Mouse (Mus musculus) CH12.LX (cell line): ENCODE data around the gene Frat2. TPM values are rescaled to one million over a fixed set of nuclear protein-coding genes. Genes with fewer than 3 reads are reported as not detected.

Experiments
- DNase-seq: peaks from one replicate; pipeline ENCODE4 v3.0.0-alpha.2; 2013; ENCODE audit errors: extremely low read depth
- H3K27ac ChIP-seq: 2 replicates; pipeline ENCODE4 v1.5.1; 2012; ENCODE audit warnings: low read depth, mild to moderate bottlenecking, control low read depth, moderate library complexity; ENCODE audit not compliant: insufficient read depth
- H3K27me3 ChIP-seq: replicated peaks from 2 replicates; pipeline ENCODE3; 2012; ENCODE audit warnings: inconsistent platforms
- H3K36me3 ChIP-seq, 2 experiments: replicated peaks in 1 of 2; 2 replicates each; pipeline versions ENCODE3 to v1.6.1; 2012; ENCODE audit warnings: inconsistent platforms in 1 of 2, low read length in 1 of 2, mild to moderate bottlenecking in 1 of 2, mixed read lengths in 1 of 2, moderate library complexity in 1 of 2; ENCODE audit not compliant: control insufficient read depth in 1 of 2, insufficient read depth in 1 of 2
- H3K4me1 ChIP-seq, 2 experiments: 2 replicates each; pipeline ENCODE4 v1.6.1; 2012; ENCODE audit warnings: inconsistent platforms in 1 of 2, moderate library complexity in 1 of 2; ENCODE audit not compliant: insufficient read depth in 2 of 2, control insufficient read depth in 1 of 2
- H3K4me2 ChIP-seq: 2 replicates; pipeline ENCODE4 v1.6.1; 2012; ENCODE audit warnings: low read depth, mild to moderate bottlenecking, control low read depth; ENCODE audit not compliant: poor library complexity, insufficient read depth, severe bottlenecking
- H3K4me3 ChIP-seq, 3 experiments: fragments of 150-350 bp in 1 of 3; sonication (generic) in 1 of 3; replicated peaks in 1 of 3; 2 replicates each; pipeline versions ENCODE3 to v1.5.1; 2011 to 2012; ENCODE audit warnings: low read depth in 2 of 3, low read length in 2 of 3, mild to moderate bottlenecking in 2 of 3, moderate library complexity in 2 of 3, control low read depth in 1 of 3, improper control_type of control experiment in 1 of 3, inconsistent platforms in 1 of 3, mixed read lengths in 1 of 3; ENCODE audit not compliant: poor library complexity in 1 of 3
- H3K79me2 ChIP-seq: replicated peaks from 2 replicates; pipeline ENCODE4 v1.6.1; 2012; ENCODE audit warnings: mild to moderate bottlenecking, moderate library complexity; ENCODE audit not compliant: control insufficient read depth, poor library complexity, insufficient read depth, severe bottlenecking; ENCODE audit errors: extremely low read depth
- H3K9ac ChIP-seq: 2 replicates; pipeline ENCODE4 v1.6.1; 2012; ENCODE audit warnings: low read depth, mild to moderate bottlenecking, control low read depth, moderate library complexity; ENCODE audit not compliant: insufficient read depth
- H3K9me3 ChIP-seq: replicated peaks from 2 replicates; pipeline ENCODE3; 2012; ENCODE audit warnings: low read length, inconsistent platforms, mixed read lengths
- BHLHE40 ChIP-seq: IDR thresholded peaks from 2 replicates; pipeline ENCODE4 v1.6.1; 2011; ENCODE audit warnings: mild to moderate bottlenecking, low read depth, low read length, improper control_type of control experiment
- CHD2 ChIP-seq: IDR thresholded peaks from 2 replicates; pipeline ENCODE4 v1.6.1; 2011; ENCODE audit warnings: low read length, improper control_type of control experiment
- CTCF ChIP-seq, 2 experiments: IDR thresholded peaks in 1 of 2; conservative IDR thresholded peaks in 1 of 2; 2 replicates each; pipeline ENCODE4 v1.5.1; 2011 to 2012; ENCODE audit warnings: low read depth in 2 of 2, low read length in 2 of 2, improper control_type of control experiment in 1 of 2, inconsistent platforms in 1 of 2, mild to moderate bottlenecking in 1 of 2, moderate library complexity in 1 of 2
- E2F4 ChIP-seq: IDR thresholded peaks from 2 replicates; pipeline ENCODE4 v1.6.1; 2011; ENCODE audit warnings: low read depth, low read length, improper control_type of control experiment; ENCODE audit not compliant: insufficient replicate concordance
- HCFC1 ChIP-seq: IDR thresholded peaks from 2 replicates; pipeline ENCODE4 v1.6.1; 2012; ENCODE audit warnings: low read depth, mild to moderate bottlenecking, inconsistent platforms, low read length, improper control_type of control experiment
- IRF4 ChIP-seq: IDR thresholded peaks from 2 replicates; pipeline ENCODE4 v1.6.1; 2014; ENCODE audit warnings: low read depth, mild to moderate bottlenecking, inconsistent platforms, low read length, improper control_type of control experiment
- MAFK ChIP-seq: IDR thresholded peaks from 2 replicates; pipeline ENCODE4 v1.6.1; 2011; ENCODE audit warnings: low read length, improper control_type of control experiment; ENCODE audit not compliant: insufficient replicate concordance
- MAX ChIP-seq: IDR thresholded peaks from 2 replicates; pipeline ENCODE4 v1.6.1; 2011; ENCODE audit warnings: low read length, improper control_type of control experiment
- MAZ ChIP-seq: IDR thresholded peaks from 2 replicates; pipeline ENCODE4 v1.6.1; 2012; ENCODE audit warnings: low read depth, mild to moderate bottlenecking, inconsistent platforms, low read length, improper control_type of control experiment, moderate library complexity
- MYC ChIP-seq: IDR thresholded peaks from 2 replicates; pipeline ENCODE4 v1.6.1; 2011; ENCODE audit warnings: low read depth, mild to moderate bottlenecking, improper control_type of control experiment, low read length
- NELFE ChIP-seq: IDR thresholded peaks from 2 replicates; pipeline ENCODE4 v1.6.1; 2011; ENCODE audit warnings: low read depth, low read length, improper control_type of control experiment
- SIN3A ChIP-seq: IDR thresholded peaks from 2 replicates; pipeline ENCODE4 v1.6.1; 2012; ENCODE audit warnings: low read length, improper control_type of control experiment, inconsistent platforms
- SMC3 ChIP-seq: IDR thresholded peaks from 2 replicates; pipeline ENCODE4 v1.6.1; 2011; ENCODE audit warnings: low read depth, low read length, improper control_type of control experiment
- TCF12 ChIP-seq: IDR thresholded peaks from 2 replicates; pipeline ENCODE4 v1.6.1; 2014; ENCODE audit warnings: low read depth, mild to moderate bottlenecking, inconsistent platforms, low read length, improper control_type of control experiment
- UBTF ChIP-seq: IDR thresholded peaks from 2 replicates; pipeline ENCODE4 v1.6.1; 2012; ENCODE audit warnings: low read depth, mild to moderate bottlenecking, inconsistent platforms, low read length, improper control_type of control experiment, moderate library complexity
- USF1 ChIP-seq: IDR thresholded peaks from 2 replicates; pipeline ENCODE4 v1.6.1; 2014; ENCODE audit warnings: low read depth, mild to moderate bottlenecking, inconsistent platforms, low read length, improper control_type of control experiment
- USF2 ChIP-seq: conservative IDR thresholded peaks from 2 replicates; pipeline ENCODE4 v1.6.1; 2011; ENCODE audit warnings: low read depth, low read length, improper control_type of control experiment
- ZC3H11A ChIP-seq: IDR thresholded peaks from 2 replicates; pipeline ENCODE4 v1.6.1; 2012; ENCODE audit warnings: low read depth, mild to moderate bottlenecking, inconsistent platforms, low read length, improper control_type of control experiment
- ZNF384 ChIP-seq: IDR thresholded peaks from 2 replicates; pipeline ENCODE4 v1.6.1; 2012; ENCODE audit warnings: low read depth, low read length, improper control_type of control experiment, inconsistent platforms
- dilution Hi-C: fragments of 300-500 bp; cut with MboI; formaldehyde crosslinking; loops from 2 replicates; pipeline ENCODE4 v1.14.3; 2020; ENCODE audit warnings: low sequenced_read_pairs; ENCODE audit not compliant: extremely low pct_unique_long_range_greater_than_20kb, extremely low pct_ligation_motif_present
- in situ Hi-C: fragments of 300-500 bp; cut with MboI; formaldehyde crosslinking; loops from 3 replicates; pipeline ENCODE4 v1.14.3; 2019; ENCODE audit warnings: low sequenced_read_pairs, low pct_ligation_motif_present, low pct_unique_long_range_greater_than_20kb, mixed read lengths
- polyA plus RNA-seq: library from polyadenylated mRNA; unstranded; fragments of >175 nt; gene quantifications from 2 replicates; pipeline ENCODE4 v1.2.1, GENCODE M21; 2012; ENCODE audit warnings: low read depth; ENCODE audit not compliant: insufficient read length
- total RNA-seq, 2 experiments: library from RNA; depleted of rRNA; stranded (reverse); fragments of 300-350 nt in 1 of 2; fragments of >200 nt in 1 of 2; gene quantifications; 2 replicates each; pipeline ENCODE4 v1.2.3; 2012 to 2014

Gene Frat2
- total and polyA plus RNA-seq, 3 experiments: 0.55 to 1.3 (median 1.0) TPM

- no peak overlapping the region for H3K4me2 ChIP-seq
- dilution Hi-C loops (no loop called here), in situ Hi-C loops (no loop called here)
- no peak overlapping the region for H3K27ac ChIP-seq
- H3K4me1 ChIP-seq: no peaks in the 10 kb centered on the region
- no peaks in the 10 kb centered on the region for H3K79me2 ChIP-seq
- DNase-seq: no peak
- no peak overlapping the region for H3K4me3 ChIP-seq
- TF ChIP-seq MAX: no peak
- TF ChIP-seq NELFE: no peak
- TF ChIP-seq E2F4: no peak
- H3K9me3 ChIP-seq: no peaks in the 10 kb centered on the region
- H3K9ac ChIP-seq: no peak overlapping the region
- peaks cover 70 to 88% of the 10 kb centered on the region in 2 experiments for H3K36me3 ChIP-seq
- H3K27me3 ChIP-seq: no peaks in the 10 kb centered on the region
These were observed 26.4 kb upstream of the Frat2 start for GRCm38 (mm10) chr19:41874356-41874755.

- H3K9ac ChIP-seq: no peak overlapping the region
- TF ChIP-seq MYC (no peak), MAZ (no peak), CHD2 (no peak), ZC3H11A (no peak), ZNF384 (no peak), USF1 (no peak), BHLHE40 (no peak), SMC3 (no peak), MAFK (no peak), CTCF (conservative IDR thresholded peaks at IDR 0.05 in 1 of 2, IDR thresholded peaks at IDR 0.05 in 1 of 2; ENCODE audit: low read depth in 2 of 2, low read length in 2 of 2) (no peak), HCFC1 (no peak), UBTF (no peak), TCF12 (no peak), SIN3A (no peak), USF2 (no peak), IRF4 (no peak)
- in situ Hi-C loops: no loop called here
- no peak overlapping the region for H3K4me3 ChIP-seq
- H3K27ac ChIP-seq: no peak overlapping the region
- DNase-seq: no peak
- H3K4me1 ChIP-seq: no peaks in the 10 kb centered on the region
- no peaks in the 10 kb centered on the region for H3K79me2 ChIP-seq
- no peaks in the 10 kb centered on the region for H3K9me3 ChIP-seq
- H3K4me2 ChIP-seq: no peak overlapping the region
- dilution Hi-C loops: no loop called here
- peaks cover 79 to 91% of the 10 kb centered on the region in 2 experiments for H3K36me3 ChIP-seq
- no peaks in the 10 kb centered on the region for H3K27me3 ChIP-seq
These were observed 24.4 kb upstream of the Frat2 start for GRCm38 (mm10) chr19:41872285-41872684.
